Mouse (Mus musculus): Measurements from ENCODE around the gene Polr3g.

- TF ChIP-seq ZC3H11A (IDR thresholded peaks at IDR 0.05; ENCODE audit: low read depth, low read length) = no peak
- no peak for TF ChIP-seq POLR2A (IDR thresholded peaks at IDR 0.05; ENCODE audit: control insufficient read depth in 1 of 2, insufficient read depth in 1 of 2, low read depth in 1 of 2, low read length in 2 of 2, poor library complexity in 1 of 2)
- no peak for TF ChIP-seq MXI1 (IDR thresholded peaks at IDR 0.05; ENCODE audit: low read depth, low read length)
- no peak for TF ChIP-seq CTCF (IDR thresholded peaks at IDR 0.05 in 2 of 3, conservative IDR thresholded peaks at IDR 0.05 in 1 of 3; ENCODE audit: control insufficient read depth in 1 of 3, insufficient read depth in 1 of 3, low read depth in 2 of 3, low read length in 3 of 3, poor library complexity in 1 of 3, severe bottlenecking in 1 of 3)
- no peak for TF ChIP-seq TBP (IDR thresholded peaks at IDR 0.05; ENCODE audit: low read depth, low read length)
- TF ChIP-seq MYC (IDR thresholded peaks at IDR 0.05; ENCODE audit: low read depth, low read length) = no peak
- TF ChIP-seq SIN3A (IDR thresholded peaks at IDR 0.05; ENCODE audit: low read length) = no peak
- no peak for TF ChIP-seq MEF2A (IDR thresholded peaks at IDR 0.05; ENCODE audit: extremely low read depth, insufficient replicate concordance, low read depth, low read length, poor library complexity, severe bottlenecking)
Observed at GRCm38 (mm10) chr13:81743391-81744091, 32.7 kb upstream of the Polr3g start.
